Mouse (Mus musculus) lung, embryonic 14.5 days (tissue): ENCODE measurements around the gene Vezf1. TPM values are rescaled to one million over a fixed set of nuclear protein-coding genes. Genes with fewer than 3 reads are reported as not detected.

ENCODE experiments used
- ATAC-seq: fragments of 200-750 bp; cut with Nextera tagmentation; 2 replicates; pipeline ENCODE4 v1.8.0; 2017; ENCODE audit warnings: mild to moderate bottlenecking, moderate TSS enrichment, moderate library complexity; ENCODE audit not compliant: insufficient read depth
- DNase-seq: peaks from one replicate; pipeline ENCODE4 v3.0.0-alpha.2; 2015
- H3K27ac ChIP-seq: fragments of 300-500 bp; sonication (generic); 2 replicates; pipeline ENCODE4 v1.5.1; 2014; ENCODE audit warnings: low read depth, mild to moderate bottlenecking, moderate library complexity
- H3K27me3 ChIP-seq: fragments of 300-500 bp; sonication (generic); 2 replicates; pipeline ENCODE4 v1.6.1; 2014; ENCODE audit warnings: low read length, control low read depth; ENCODE audit not compliant: insufficient read depth
- H3K36me3 ChIP-seq: fragments of 300-500 bp; sonication (generic); 2 replicates; pipeline ENCODE4 v1.6.1; 2014; ENCODE audit warnings: control low read depth; ENCODE audit not compliant: insufficient read depth
- H3K4me1 ChIP-seq: fragments of 300-500 bp; sonication (generic); 2 replicates; pipeline ENCODE4 v1.6.1; 2014; ENCODE audit warnings: antibody characterized with exemption, control low read depth; ENCODE audit not compliant: insufficient read depth
- H3K4me2 ChIP-seq: fragments of 300-500 bp; sonication (generic); 2 replicates; pipeline ENCODE4 v1.6.1; 2014; ENCODE audit warnings: mild to moderate bottlenecking
- H3K4me3 ChIP-seq: fragments of 300-500 bp; sonication (generic); 2 replicates; pipeline ENCODE4 v1.5.1; 2014; ENCODE audit warnings: low read depth, low read length
- H3K9ac ChIP-seq: fragments of 300-500 bp; sonication (generic); 2 replicates; pipeline ENCODE4 v1.6.1; 2014
- H3K9me3 ChIP-seq: fragments of 300-500 bp; sonication (generic); 2 replicates; pipeline ENCODE4 v1.6.1; 2016; ENCODE audit warnings: low read depth, low read length, control low read depth
- CTCF ChIP-seq: IDR thresholded peaks from 2 replicates; pipeline ENCODE4 v1.5.1; 2016; ENCODE audit warnings: antibody characterized with exemption, low read depth
- WGBS: fragments of 180-500 bp; shearing (Covaris S2); extraction: QIAGEN DNeasy Blood & Tissue Kit; methylation state at CpG from one replicate; pipeline ENCODE4 v1.1.7; 2014; 5-methylcytosine and 5-hydroxymethylcytosine counted together
- polyA plus RNA-seq: library from polyadenylated mRNA; unstranded; fragments of >200 nt; fragmentation: Nextera tagmentation; extraction: Ambion mirVana; gene quantifications from 2 replicates; pipeline ENCODE4 v1.2.1, GENCODE M21; 2014

Vezf1 gene
- 44.5 and 46.8 TPM in 2 replicates for polyA plus RNA-seq

GRCm38 (mm10) chr11:88067586-88068410 is at the start of gene Vezf1:
Gene Vezf1, plus strand, starts transcription at chr11:88068279.
- no peaks in the 10 kb centered on the region for H3K9me3 ChIP-seq
- H3K27me3 ChIP-seq: no peaks in the 10 kb centered on the region
- peak within 1 kb of the TSS; percentile 99 for H3K4me3 ChIP-seq
- H3K4me2 ChIP-seq: peak within 1 kb of the TSS; percentile 77
- ATAC-seq (peak; percentile 91), DNase-seq (peak; percentile 90)
- H3K4me1 ChIP-seq: peaks cover 19% of the 10 kb centered on the region
- peak within 1 kb of the TSS; percentile 96 for H3K27ac ChIP-seq
- under 1% methylated on average over 43 of the region's 81 CpGs for WGBS
- no peak for TF ChIP-seq CTCF
- peak within 1 kb of the TSS; percentile 95 for H3K9ac ChIP-seq
- no peaks in the 10 kb centered on the region for H3K36me3 ChIP-seq

GRCm38 (mm10) chr11:88023933-88024332 is 44.1 kb upstream of the Vezf1 start:
- Histone ChIP-seq H3K4me1 (no peaks in the 10 kb centered on the region; the same call in 1 of the 2 replicates), H3K9me3 (no peaks in the 10 kb centered on the region), H3K27me3 (no peaks in the 10 kb centered on the region), H3K4me2 (no peak overlapping the region), H3K27ac (no peak overlapping the region), H3K9ac (no peak overlapping the region), H3K4me3 (no peak overlapping the region), H3K36me3 (no peaks in the 10 kb centered on the region)
- 56% methylated on average over 2 of the region's 2 CpGs for WGBS
- ATAC-seq: no peak
- TF ChIP-seq CTCF: no peak
- peak; percentile 62 for DNase-seq

- Histone ChIP-seq H3K27ac (no peak overlapping the region), H3K27me3 (no peaks in the 10 kb centered on the region), H3K36me3 (no peaks in the 10 kb centered on the region), H3K9me3 (no peaks in the 10 kb centered on the region), H3K4me3 (no peak overlapping the region), H3K9ac (no peak overlapping the region), H3K4me2 (no peak overlapping the region), H3K4me1 (no peaks in the 10 kb centered on the region)
- ATAC-seq: no peak
- TF ChIP-seq CTCF: no peak
- 75% methylated on average over 9 of the region's 9 CpGs for WGBS
- peak; percentile 56 for DNase-seq
Observed at GRCm38 (mm10) chr11:88027391-88028035, 40.6 kb upstream of the Vezf1 start.

GRCm38 (mm10) chr11:88028193-88028684 is 39.8 kb upstream of the Vezf1 start:
- no peak overlapping the region for H3K4me2 ChIP-seq
- no peak for ATAC-seq
- H3K27ac ChIP-seq: no peak overlapping the region
- no peak overlapping the region for H3K4me3 ChIP-seq
- H3K27me3 ChIP-seq: no peaks in the 10 kb centered on the region
- no peaks in the 10 kb centered on the region for H3K9me3 ChIP-seq
- H3K36me3 ChIP-seq: no peaks in the 10 kb centered on the region
- 23% methylated on average over 16 of the region's 16 CpGs for WGBS
- H3K4me1 ChIP-seq: no peaks in the 10 kb centered on the region
- H3K9ac ChIP-seq: no peak overlapping the region
- DNase-seq: no peak
- TF ChIP-seq CTCF: no peak

GRCm38 (mm10) chr11:88030219-88030618 is 37.9 kb upstream of the Vezf1 start:
- no peak overlapping the region for H3K4me2 ChIP-seq
- no peaks in the 10 kb centered on the region for H3K9me3 ChIP-seq
- H3K9ac ChIP-seq: no peak overlapping the region
- no peaks in the 10 kb centered on the region for H3K36me3 ChIP-seq
- no peak overlapping the region for H3K27ac ChIP-seq
- 83% methylated on average over 7 of the region's 7 CpGs for WGBS
- no peak for TF ChIP-seq CTCF
- no peak for DNase-seq
- H3K4me3 ChIP-seq: no peak overlapping the region
- ATAC-seq: no peak
- no peaks in the 10 kb centered on the region for H3K27me3 ChIP-seq
- no peaks in the 10 kb centered on the region for H3K4me1 ChIP-seq

GRCm38 (mm10) chr11:88030836-88031235 is 37.2 kb upstream of the Vezf1 start:
- H3K27ac ChIP-seq: no peak overlapping the region
- no peaks in the 10 kb centered on the region for H3K9me3 ChIP-seq
- H3K4me1 ChIP-seq: no peaks in the 10 kb centered on the region
- H3K27me3 ChIP-seq: no peaks in the 10 kb centered on the region
- no peak overlapping the region for H3K4me2 ChIP-seq
- DNase-seq (no peak), ATAC-seq (no peak)
- WGBS: 41% methylated on average over 2 of the region's 2 CpGs
- no peak overlapping the region for H3K4me3 ChIP-seq
- H3K9ac ChIP-seq: no peak overlapping the region
- no peaks in the 10 kb centered on the region for H3K36me3 ChIP-seq
- no peak for TF ChIP-seq CTCF

GRCm38 (mm10) chr11:88031753-88032152 is 36.3 kb upstream of the Vezf1 start:
- Histone ChIP-seq H3K27ac (no peak overlapping the region), H3K4me2 (no peak overlapping the region), H3K27me3 (no peaks in the 10 kb centered on the region), H3K4me3 (no peak overlapping the region), H3K4me1 (no peaks in the 10 kb centered on the region), H3K9me3 (no peaks in the 10 kb centered on the region), H3K36me3 (no peaks in the 10 kb centered on the region), H3K9ac (no peak overlapping the region)
- 93% methylated on average over 5 of the region's 5 CpGs for WGBS
- ATAC-seq (no peak), DNase-seq (no peak)
- TF ChIP-seq CTCF: no peak
